Mouse (Mus musculus): ENCODE data around the gene Add3. TPM values are rescaled to one million over a fixed set of nuclear protein-coding genes. Genes with fewer than 3 reads are reported as not detected.
A peak's percentile ranks its signal among the peaks of the same experiment; 100 is the strongest.

The Add3 gene
- polyA plus RNA-seq, 1 experiment from 2014 or later: 52.4 TPM

DNA sequence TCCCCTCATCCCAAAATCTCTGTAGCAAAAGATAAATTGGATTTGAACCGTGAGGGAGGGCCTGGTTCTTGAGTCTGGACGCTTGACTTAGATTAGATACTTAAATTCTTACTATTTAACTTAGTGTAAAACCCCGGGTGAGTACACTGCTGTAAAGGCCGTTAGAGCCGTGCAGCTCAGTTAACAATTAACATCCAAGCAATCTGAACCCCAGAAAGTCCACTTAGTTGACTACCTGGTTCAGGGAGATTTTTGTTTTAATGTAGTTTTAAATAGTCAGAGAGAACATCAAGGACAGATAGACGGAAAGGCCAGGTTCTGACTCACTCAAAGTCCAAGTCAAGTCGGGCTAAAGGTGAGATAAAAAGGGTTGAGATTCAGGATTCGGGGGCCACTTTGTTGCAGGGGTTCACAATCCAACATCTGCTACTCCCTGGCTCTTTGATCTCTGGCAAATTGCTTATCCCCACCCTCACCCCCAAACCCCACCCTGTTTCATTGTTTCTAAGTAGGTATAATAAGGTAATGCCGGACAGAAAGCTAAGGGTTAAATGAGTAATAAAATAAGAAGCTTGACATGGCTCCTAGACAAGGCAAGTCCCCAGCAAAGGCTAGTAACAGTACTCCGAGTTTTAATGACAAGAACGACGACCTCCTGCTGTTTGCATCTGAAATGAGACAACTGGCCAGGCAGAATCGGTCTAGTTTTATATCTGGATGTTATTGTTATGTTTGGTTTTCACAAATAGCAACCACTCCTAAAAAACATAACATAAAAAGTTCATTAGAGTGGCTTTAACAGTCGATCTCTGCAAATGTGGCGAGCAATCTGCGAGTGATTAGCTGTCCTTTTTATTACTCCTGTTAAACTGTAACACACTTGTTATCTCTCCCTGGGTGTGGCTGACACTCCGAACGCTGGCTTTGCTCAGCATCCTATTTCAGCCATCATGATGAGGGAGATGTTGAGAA lies 12.6 kb upstream of the Add3 start:
- no peaks in the 10 kb centered on the region for H3K27me3 ChIP-seq (ENCODE audit: control insufficient read depth, insufficient read depth, low read length)
- H3K9me3 ChIP-seq (ENCODE audit: control insufficient read depth, low read length): no peaks in the 10 kb centered on the region
- TF ChIP-seq EP300 (optimal IDR thresholded peaks at IDR 0.05): no peak
- no peak for TF ChIP-seq CTCF (IDR thresholded peaks at IDR 0.05; ENCODE audit: low read depth)
- no peak overlapping the region for H3K27ac ChIP-seq (replicated peaks)
- no peak for ATAC-seq (ENCODE audit: low FRiP score, low TSS enrichment)
- no peak overlapping the region for H3K9ac ChIP-seq (ENCODE audit: low read length)
- H3K36me3 ChIP-seq (ENCODE audit: control insufficient read depth, insufficient read depth, low read length): no peaks in the 10 kb centered on the region
- H3K4me2 ChIP-seq (replicated peaks; ENCODE audit: low read depth): no peak overlapping the region
- no peaks in the 10 kb centered on the region; the same call in 1 of the 2 replicates for H3K4me1 ChIP-seq (replicated peaks; ENCODE audit: control insufficient read depth, insufficient read depth)
- DNase-seq (ENCODE audit: low spot score): no peak
- H3K4me3 ChIP-seq (ENCODE audit: low read depth, low read length): no peak overlapping the region
- WGBS: 40% methylated on average over 18 of the region's 18 CpGs

DNA sequence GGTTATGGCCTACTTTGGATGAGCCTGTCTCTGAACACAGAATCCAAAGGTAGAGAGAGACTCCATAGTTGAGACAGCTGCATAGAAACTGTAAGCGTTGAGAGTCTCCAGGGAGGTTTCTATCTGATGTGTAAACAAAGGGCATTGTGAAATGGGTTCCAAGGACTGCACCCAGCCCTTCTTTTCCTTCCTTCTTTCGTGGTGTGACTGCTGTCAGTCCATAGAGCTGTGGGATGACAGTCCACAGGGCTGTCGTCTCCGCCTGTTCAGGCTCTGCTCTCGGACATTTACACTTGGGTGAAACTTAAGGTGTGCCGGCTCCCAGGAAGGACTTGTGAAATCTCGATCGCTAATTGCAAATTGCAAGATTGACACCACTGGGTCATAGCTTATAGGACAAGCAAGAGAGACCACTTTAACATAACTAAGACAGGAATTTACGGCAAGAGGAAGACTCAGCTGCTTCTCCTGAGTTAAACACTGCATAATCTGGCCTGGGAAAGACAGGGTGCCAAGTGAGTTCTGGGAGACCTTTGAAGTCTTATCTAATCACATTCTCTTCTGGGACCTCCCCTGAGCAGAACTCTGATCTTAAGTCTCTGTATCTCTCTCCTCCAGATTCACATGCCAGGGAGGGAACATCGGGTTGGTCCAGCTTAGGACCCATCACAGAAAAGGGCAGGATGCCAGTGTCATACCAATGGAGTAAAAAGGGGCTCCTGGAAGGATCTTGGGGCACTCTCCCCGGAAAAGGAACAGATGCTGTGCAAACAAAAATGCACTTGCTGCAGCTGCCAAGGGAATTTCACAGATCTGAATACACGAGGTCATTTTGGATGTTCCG lies 11.5 kb upstream of the Add3 start:
- 31% methylated on average over 13 of the region's 13 CpGs for WGBS
- no peak for TF ChIP-seq CTCF (IDR thresholded peaks at IDR 0.05; ENCODE audit: low read depth)
- TF ChIP-seq EP300 (optimal IDR thresholded peaks at IDR 0.05): no peak
- Histone ChIP-seq H3K4me2 (replicated peaks; ENCODE audit: low read depth) (no peak overlapping the region), H3K9me3 (ENCODE audit: control insufficient read depth, low read length) (no peaks in the 10 kb centered on the region), H3K4me3 (ENCODE audit: low read depth, low read length) (no peak overlapping the region), H3K36me3 (ENCODE audit: control insufficient read depth, insufficient read depth, low read length) (no peaks in the 10 kb centered on the region), H3K27ac (replicated peaks) (peak overlapping the region; percentile 56; the same call in 1 of the 2 replicates), H3K4me1 (replicated peaks; ENCODE audit: control insufficient read depth, insufficient read depth) (no peaks in the 10 kb centered on the region; the same call in 1 of the 2 replicates), H3K9ac (ENCODE audit: low read length) (no peak overlapping the region; the same call in 1 of the 2 replicates), H3K27me3 (ENCODE audit: control insufficient read depth, insufficient read depth, low read length) (no peaks in the 10 kb centered on the region)
- peak; percentile 34 for DNase-seq (ENCODE audit: low spot score)
- ATAC-seq (ENCODE audit: low FRiP score, low TSS enrichment): peak; percentile 76

DNA sequence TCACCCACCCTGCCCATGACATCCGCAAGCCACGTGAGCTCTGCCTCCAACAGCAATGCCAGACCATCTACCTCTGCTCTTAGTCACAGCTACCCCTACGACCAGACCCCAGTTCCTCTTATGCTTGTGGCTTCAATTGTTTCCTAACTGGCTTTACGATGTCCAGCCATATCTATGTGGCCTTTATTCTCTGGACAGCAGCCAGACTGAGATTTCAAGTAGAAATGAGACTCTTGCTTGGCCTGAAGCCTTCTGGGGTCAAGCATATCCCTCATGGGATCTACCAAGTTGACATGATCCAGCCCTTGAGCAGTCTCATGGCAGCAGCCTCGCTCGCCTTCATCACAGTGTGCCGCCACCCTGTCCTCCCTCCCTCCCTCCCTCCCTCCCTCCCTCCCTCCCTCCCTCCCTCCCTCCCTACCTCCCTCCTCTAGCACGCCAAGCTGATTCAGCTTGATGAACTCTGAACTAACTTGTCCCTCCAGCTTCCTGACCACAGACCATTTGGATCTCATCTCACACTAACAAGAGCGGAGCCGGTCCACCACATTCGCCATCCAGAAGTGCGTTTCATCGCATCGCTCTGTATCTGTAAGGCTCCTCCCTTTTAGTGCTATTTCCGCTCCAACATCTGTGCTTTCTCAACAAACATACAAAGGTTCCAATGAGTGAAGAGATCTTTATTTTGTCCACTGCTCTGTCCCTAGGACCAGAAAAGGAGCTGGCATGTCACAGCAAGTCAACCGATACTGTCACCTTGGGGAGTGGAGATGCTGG lies 9.7 kb upstream of the Add3 start:
- Histone ChIP-seq H3K4me2 (replicated peaks; ENCODE audit: low read depth) (no peak overlapping the region), H3K9ac (ENCODE audit: low read length) (no peak overlapping the region), H3K27ac (replicated peaks) (peak overlapping the region; percentile 24; the same call in 1 of the 2 replicates), H3K27me3 (ENCODE audit: control insufficient read depth, insufficient read depth, low read length) (no peaks in the 10 kb centered on the region), H3K36me3 (ENCODE audit: control insufficient read depth, insufficient read depth, low read length) (no peaks in the 10 kb centered on the region), H3K4me3 (ENCODE audit: low read depth, low read length) (no peak overlapping the region), H3K9me3 (ENCODE audit: control insufficient read depth, low read length) (no peaks in the 10 kb centered on the region), H3K4me1 (replicated peaks; ENCODE audit: control insufficient read depth, insufficient read depth) (no peaks in the 10 kb centered on the region; the same call in 1 of the 2 replicates)
- TF ChIP-seq CTCF (IDR thresholded peaks at IDR 0.05; ENCODE audit: low read depth): no peak
- TF ChIP-seq EP300 (optimal IDR thresholded peaks at IDR 0.05): no peak
- 62% methylated on average over 16 of the region's 16 CpGs for WGBS
- no peak for DNase-seq (ENCODE audit: low spot score)
- ATAC-seq (ENCODE audit: low FRiP score, low TSS enrichment): no peak; the same call in 1 of the 2 replicates

DNA sequence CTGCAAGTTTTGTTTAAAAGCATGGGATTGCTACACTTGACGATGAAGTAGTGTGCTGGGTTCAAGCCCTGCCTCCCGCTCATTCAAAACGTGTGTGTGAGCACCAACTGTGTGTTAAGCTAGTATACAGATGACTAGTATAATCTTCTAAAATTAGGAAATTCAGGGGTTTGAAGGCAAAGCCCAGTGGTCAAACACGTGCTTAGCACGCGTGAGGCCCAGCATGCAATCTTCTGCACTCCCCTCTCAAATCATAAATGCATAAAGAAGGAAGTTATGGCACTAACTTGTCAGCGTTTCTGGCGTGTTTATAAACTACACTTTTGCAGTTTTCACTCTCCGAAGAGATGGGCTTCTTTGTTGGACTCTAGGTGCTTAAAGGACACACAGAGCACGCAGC lies 7.8 kb upstream of the Add3 start:
- Histone ChIP-seq H3K9ac (ENCODE audit: low read length) (no peak overlapping the region), H3K4me1 (replicated peaks; ENCODE audit: control insufficient read depth, insufficient read depth) (no peaks in the 10 kb centered on the region; the same call in 1 of the 2 replicates), H3K27ac (replicated peaks) (no peak overlapping the region), H3K9me3 (ENCODE audit: control insufficient read depth, low read length) (no peaks in the 10 kb centered on the region), H3K36me3 (ENCODE audit: control insufficient read depth, insufficient read depth, low read length) (no peaks in the 10 kb centered on the region), H3K4me3 (ENCODE audit: low read depth, low read length) (no peak overlapping the region), H3K4me2 (replicated peaks; ENCODE audit: low read depth) (no peak overlapping the region), H3K27me3 (ENCODE audit: control insufficient read depth, insufficient read depth, low read length) (no peaks in the 10 kb centered on the region)
- TF ChIP-seq CTCF (IDR thresholded peaks at IDR 0.05; ENCODE audit: low read depth) (no peak), EP300 (optimal IDR thresholded peaks at IDR 0.05) (no peak)
- 75% methylated on average over 10 of the region's 10 CpGs for whole genome bisulfite sequencing
- no peak for ATAC-seq (ENCODE audit: low FRiP score, low TSS enrichment)
- no peak for DNase-seq (ENCODE audit: low spot score)

DNA sequence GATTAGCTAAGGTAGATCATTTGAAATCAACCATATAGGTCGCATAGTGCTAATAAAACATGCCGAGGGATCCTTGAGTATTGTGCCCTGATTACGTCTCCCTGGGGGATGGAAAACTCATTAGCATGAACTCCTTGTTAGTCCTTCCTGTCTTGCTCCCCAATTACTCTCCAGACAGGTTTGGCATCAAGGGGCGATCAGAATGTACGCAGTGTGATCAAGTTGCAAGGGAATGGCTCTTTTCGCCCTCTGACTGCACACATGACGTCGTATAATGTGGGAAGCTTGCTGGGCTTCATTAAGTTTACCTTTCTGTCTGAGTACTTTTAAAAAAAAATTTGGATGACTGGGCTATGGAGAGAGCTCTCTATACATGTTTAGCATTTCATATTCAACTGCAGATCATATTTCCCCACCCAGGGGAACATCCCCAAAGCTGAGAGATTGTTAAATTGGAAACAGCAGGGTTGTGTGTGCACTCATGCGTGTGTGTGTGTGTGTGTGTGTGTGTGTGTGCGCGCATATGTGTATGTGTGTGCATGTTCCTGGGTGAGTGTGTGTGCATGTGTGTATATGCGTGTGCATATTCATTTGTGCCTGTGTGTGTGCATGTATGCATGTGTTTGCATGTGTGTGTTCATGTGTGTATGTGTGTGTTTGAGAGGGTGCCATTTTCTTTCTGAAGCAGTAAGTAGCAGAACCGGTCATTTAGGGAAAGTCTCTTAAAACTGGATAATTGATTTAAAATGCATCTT lies 3.7 kb upstream of the Add3 start:
- Histone ChIP-seq H3K4me2 (replicated peaks; ENCODE audit: low read depth) (no peak overlapping the region), H3K27me3 (ENCODE audit: control insufficient read depth, insufficient read depth, low read length) (no peaks in the 10 kb centered on the region), H3K4me3 (ENCODE audit: low read depth, low read length) (no peak overlapping the region), H3K27ac (replicated peaks) (no peak overlapping the region), H3K4me1 (replicated peaks; ENCODE audit: control insufficient read depth, insufficient read depth) (no peaks in the 10 kb centered on the region), H3K9me3 (ENCODE audit: control insufficient read depth, low read length) (no peaks in the 10 kb centered on the region), H3K9ac (ENCODE audit: low read length) (no peak overlapping the region), H3K36me3 (ENCODE audit: control insufficient read depth, insufficient read depth, low read length) (no peaks in the 10 kb centered on the region)
- ATAC-seq (ENCODE audit: low FRiP score, low TSS enrichment): no peak
- no peak for TF ChIP-seq CTCF (IDR thresholded peaks at IDR 0.05; ENCODE audit: low read depth)
- WGBS: 69% methylated on average over 13 of the region's 13 CpGs
- DNase-seq (ENCODE audit: low spot score): no peak
